Mouse (Mus musculus) lung, postnatal 4 days (tissue): ENCODE results near the gene Dctn1.
A peak's percentile ranks its signal among the peaks of the same experiment; 100 is the strongest.

Experiments
- DNase-seq, 2 experiments: peaks; one replicate each; pipeline ENCODE4 v3.0.0; 2021

Dctn1 gene

DNA sequence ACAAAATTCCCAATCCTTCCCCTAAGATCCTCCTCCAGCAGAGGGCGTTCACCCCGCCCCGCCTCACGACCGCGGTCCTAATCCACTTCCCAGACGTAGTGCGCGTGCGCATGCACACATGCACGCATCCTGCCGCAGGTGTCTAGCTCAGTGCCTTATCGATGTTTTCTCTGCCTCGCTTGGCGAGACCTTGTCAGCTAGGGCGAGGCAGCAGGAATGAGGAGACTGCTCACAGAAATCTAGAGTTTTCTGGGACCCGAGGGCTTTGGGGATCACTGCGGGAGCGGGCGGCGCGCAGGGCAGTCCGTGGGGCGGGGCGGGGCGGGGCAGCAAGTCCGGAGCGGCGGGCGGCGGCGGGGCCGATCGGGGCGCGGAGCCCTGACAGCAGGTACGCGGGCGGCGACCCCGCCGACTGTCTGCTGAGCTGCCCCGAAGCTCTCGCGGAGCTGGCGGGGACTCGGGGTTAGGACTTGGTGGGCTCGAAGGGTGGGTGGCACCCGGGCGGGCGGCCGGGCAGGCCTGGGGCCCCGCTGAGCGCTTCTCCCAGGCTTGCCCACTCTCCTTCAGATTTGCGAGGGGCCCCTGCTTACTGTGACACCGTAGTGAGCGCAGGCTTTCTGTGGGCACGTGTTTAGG, at the start of gene Dctn1:
Dctn1 (plus strand) TSS at position 314 of the 636 bp plus-strand sequence.
- DNase-seq: peak; percentile 95

DNA sequence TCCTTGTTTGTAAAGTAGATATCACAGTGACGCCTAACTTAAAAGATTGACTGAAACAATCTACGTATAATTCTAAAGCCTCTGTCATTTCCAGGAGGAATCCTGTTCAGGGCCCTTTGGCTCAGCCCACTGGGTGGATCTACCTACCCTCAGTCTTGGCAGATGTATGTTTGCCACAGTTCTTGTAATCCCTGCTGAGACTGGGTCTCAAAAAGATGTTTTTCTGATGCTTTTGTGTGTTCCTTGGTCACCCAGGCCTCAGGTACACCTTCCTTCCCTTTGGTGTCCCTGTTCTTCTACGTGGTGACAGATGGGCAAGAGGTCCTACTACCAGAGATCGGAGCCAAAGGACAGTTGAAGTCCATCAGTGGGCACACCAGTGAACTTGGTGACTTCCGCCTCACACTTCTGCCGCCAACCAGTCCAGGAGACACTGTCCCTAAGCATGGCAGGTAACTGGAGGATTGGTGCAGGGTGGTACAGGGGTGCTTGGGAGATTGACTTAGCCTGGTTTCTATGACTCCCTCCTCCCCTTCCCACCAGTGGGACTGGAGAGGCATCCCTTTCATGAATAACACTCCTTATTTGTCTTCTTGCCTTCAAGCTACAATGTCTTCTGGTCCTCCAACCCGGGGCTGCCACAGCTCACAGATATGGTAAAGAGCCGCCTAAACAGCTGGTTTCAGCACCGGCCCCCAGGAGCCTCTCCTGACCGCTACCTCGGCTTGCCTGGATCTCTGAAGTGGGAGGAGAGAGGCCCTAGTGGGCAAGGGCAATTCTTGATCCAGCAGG, 49.2 kb upstream of the Dctn1 start:
- no peak for DNase-seq

DNA sequence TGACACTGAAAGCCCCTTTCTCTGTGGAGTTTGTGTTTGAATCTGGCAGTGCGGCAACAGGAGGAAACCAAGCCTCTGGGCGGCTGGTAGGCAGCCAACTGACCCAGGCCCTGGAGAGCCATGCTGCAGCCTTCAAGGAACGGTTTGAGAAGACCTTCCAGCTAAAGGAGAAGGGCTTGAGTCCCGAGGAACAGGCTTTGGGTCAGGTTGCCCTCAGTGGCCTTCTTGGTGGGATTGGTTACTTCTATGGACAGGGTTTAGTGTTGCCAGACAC, 48.6 kb upstream of the Dctn1 start:
- DNase-seq: no peak

DNA sequence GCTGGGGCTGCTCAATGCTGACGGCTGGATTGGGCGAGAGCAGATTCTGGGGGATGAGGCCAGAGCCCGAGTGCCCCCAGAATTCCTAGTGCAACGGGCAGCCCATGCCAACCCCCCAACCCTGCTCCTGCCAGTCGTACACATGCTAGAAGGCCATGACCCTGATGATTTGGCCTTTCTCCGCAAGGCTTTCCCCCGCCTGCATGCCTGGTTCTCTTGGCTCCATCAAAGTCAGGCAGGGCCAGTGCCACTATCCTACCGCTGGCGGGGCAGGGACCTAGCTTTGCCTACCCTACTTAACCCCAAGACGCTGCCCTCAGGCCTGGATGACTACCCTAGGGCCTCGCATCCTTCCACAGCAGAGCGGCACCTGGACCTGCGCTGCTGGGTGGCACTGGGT, 48.1 kb upstream of the Dctn1 start:
- DNase-seq: no peak

DNA sequence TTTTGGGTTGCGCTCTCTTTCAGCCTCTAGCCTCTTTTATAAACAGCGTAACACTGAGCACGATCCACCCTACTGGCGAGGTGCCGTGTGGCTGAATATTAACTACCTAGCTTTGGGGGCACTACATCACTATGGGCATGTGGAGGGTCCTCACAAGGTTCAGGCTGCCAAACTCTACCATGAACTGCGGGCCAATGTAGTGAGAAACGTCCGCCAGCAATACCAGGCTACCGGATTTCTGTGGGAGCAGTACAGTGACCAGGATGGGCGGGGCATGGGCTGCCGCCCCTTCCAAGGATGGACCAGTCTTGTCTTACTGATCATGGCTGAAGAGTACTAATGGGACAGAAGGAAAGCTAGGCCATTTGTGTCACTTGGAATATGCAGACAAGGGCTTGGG, 47.4 kb upstream of the Dctn1 start:
- DNase-seq: no peak

DNA sequence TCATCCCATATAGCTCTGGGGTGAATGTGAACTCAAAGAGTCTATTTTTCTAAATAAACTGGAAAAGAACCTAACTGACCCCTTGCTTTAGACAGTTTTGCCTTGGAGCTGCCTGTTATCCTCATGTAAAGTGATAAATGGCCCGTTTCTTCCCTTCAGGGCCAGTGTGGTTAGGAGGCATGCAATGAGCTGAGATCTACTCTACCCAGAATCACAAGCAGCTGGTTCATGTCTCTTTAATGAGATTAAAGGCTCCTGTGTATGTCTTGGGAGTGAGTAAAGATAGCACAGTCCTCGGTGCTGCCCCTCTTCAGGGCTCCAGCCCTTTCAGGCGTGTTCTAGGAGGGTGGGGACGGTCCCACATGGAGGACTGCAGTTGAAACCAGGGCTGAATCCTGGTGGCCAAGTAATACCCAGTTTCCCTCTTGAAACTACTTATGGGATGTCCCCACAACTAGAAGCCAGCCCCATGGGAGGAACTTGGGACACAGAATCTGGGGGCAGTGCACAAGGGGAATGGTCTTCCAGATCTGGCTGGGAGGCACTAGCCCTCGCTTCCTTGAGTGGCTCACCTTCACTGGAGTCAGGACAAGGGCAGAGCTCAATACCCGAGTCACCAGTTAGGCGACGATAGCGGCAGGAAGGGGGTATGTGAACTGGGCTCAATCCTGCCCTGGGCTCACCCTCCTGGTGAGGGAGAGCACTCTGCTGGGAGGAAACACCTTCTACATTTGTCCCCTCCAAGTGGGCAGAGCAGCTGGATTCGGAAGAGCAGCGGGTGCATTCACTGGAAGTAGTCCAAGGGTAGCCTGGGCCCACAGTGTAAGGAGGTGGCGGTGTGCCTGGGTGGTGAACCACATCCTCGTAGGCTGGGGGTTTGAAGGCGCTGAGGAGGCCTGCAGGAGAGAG, 46.6 kb upstream of the Dctn1 start:
- DNase-seq: no peak

DNA sequence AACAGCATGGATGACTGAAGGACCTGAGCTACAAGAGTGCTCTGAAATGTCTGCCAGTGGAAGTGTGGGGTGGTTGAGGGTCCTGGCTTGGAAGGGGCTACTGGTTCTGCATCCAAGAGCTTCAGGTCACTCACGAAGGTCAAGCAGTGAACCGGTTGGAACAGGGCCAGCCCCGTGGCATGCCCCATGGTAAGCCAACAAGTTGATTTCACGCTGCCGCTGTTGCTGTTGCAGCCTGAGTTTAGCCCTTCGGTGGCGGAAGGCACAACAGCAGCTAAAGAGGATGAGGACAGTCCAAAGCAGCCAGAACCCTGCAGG, 46.0 kb upstream of the Dctn1 start:
- DNase-seq: peak in 1 of 2 experiments; percentile 34

DNA sequence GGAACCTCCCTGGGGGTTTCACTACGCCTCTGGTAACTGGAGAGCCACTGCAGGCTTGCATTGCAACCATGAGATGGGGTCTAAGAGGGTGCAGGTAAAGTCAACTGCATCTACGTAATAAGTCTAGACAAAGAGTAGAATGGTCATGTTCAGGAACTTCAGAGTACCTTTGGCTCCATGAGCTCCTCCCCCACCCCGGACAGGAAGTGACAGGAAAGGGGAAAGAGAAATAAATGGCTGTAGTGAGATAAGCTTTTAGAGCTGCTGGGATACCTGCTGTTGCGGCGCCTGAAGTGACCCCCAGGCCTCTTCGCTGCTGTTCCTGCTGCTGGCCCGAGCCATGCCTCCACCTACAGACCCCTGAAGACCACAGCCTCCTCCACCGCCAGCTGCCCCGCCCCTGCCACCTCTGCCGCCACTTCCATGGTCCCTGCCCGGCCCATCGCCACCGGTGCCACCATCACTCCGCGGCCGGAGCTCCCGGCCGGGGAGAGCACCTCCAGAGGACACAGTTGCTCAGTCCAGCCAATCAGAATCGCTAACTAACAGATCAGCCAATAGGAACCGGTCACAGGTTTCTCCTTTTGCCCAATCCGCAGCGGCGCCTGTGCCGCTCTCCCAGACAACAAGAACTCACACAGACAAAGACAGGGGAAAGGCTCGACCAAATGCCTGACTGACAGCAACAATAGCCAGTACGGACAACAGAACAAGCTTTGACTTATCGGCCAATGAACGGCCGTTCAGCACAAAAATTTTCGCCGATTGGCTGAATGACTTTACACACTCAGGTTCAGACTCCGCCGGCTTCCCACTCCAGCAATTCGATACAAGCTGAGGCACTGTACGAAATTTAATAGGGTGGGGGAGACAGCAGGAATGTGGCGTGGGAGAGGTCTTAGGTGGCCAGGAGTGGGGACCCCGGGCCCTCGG, 44.5 kb upstream of the Dctn1 start, which contains the start of gene Wbp1:
Wbp1 (minus strand) TSS at position 630 of the 933 bp plus-strand sequence.
- DNase-seq: peak; percentile 95 to 98

DNA sequence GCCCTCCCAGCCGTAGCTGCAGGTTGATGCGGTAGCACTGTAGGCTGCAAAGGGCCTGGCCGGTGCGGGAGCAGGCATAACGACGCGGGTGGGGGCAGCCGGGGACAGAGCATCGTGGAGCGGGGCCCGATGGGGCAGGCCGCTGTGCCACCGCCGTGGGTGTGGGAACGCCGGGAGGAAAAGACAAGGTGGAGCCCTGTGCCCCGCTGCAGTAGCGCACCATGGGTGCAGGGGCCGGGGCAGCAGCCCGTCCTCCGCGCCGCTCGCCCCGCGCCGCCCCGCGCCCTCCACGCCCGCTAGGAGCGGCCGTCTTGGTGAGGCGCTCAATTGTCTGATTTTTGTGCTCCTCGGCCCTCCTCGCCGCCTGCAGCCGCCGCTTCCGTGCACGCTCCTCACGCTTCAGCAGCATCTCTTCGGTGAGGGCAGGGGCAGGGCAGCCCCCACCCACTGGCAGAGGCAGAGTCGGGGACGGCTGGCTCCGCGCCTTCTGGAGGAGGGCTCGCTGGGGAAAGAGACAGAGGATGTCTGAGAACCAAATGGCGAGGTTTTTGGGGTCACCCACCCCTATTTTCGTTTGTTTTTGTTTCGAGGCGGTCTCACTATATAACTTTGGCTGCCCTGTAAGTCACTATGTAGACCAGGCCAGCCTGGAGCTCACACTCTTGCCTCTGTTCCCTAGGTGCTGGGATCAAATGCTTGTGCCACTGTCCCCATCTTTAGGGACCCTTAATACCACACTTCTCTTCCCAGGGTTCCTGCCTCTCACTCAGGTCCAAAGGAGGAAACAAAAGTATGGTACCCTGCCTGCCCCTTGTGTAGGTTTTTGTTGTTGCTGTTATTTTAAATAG, 43.6 kb upstream of the Dctn1 start:
- DNase-seq: no peak

DNA sequence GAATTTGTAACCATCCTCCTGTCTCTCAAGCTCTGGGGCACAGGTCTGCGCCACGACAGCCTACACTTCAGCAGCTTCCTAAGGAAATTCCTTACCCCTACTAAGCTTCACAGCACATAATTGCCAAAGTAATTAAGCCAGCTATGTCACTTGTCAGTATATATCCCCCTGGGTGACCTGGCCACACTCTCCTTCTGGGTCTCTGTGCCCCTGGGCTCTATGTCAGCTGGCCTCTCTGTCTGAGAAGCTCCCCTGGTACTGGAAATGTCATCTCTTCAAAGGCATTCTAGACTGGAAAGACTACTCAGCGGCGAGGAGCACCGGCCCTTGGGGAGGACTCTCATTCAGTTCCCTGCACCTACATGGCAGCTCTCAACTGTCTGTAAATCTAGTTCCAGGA, 42.8 kb upstream of the Dctn1 start:
- DNase-seq: no peak

DNA sequence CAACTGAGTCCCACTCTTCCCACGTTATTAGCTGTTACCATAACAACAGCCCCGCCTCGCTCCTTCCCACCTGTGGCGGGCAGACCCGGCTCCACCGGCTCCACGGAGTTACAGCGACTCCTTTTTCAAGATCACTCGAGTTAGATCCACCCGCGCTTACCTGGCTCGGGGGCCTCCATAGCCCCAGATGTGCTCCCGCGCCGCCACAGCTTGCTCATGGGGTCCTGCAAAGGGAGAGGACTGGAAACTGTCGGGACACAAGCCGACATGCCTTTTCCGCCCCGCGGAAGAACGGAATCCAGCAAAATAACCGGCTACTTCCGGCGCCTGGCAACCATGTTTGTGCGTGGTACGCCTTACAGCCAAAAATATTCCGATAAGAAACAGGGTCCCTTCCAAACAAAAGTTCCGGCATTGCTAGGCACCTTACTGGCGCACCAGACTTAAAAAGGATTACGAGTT, 40.8 kb upstream of the Dctn1 start:
- DNase-seq: peak; percentile 95 to 96

DNA sequence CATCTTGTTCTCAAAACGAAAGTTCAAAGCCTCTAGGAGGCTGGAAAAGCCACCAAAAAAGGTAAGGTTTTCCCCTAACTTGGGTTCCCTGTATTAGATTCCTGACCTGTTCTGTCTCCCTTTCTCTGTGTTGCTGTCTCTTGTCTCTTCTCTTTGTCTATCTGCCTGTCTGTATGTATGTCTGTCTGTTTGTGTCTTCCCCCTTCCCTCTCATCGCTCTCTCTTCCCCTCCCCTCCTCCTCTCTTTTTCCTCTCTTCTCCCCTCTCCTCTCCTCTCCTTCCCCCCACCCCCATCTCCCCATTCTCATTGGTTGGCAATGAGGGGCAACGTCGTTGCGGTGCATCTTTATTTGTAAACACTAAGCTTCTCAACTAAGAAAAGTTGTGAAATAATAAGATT, 40.4 kb upstream of the Dctn1 start, which contains the start of gene Ino80b:
Ino80b (minus strand) TSS at position 101 of the 400 bp plus-strand sequence.
- DNase-seq: no peak

DNA sequence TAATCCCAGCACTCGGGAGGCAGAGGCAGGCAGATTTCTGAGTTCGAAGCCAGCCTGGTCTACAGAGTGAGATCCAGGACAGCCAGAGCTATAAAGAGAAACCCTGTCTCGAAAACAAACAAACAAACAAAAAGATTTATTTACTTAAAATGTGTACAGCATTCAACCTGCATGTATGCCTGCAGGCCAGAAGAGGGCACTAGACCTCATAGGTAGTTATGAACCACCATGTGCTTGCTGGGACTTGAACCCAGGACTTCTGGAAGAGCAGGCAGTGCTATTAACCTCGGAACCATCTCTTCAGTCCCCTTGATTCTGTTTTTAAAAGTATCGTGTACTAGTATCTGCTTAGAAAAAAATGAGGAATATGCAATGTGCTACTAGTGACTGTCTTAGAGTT, 38.3 kb upstream of the Dctn1 start:
- no peak for DNase-seq

DNA sequence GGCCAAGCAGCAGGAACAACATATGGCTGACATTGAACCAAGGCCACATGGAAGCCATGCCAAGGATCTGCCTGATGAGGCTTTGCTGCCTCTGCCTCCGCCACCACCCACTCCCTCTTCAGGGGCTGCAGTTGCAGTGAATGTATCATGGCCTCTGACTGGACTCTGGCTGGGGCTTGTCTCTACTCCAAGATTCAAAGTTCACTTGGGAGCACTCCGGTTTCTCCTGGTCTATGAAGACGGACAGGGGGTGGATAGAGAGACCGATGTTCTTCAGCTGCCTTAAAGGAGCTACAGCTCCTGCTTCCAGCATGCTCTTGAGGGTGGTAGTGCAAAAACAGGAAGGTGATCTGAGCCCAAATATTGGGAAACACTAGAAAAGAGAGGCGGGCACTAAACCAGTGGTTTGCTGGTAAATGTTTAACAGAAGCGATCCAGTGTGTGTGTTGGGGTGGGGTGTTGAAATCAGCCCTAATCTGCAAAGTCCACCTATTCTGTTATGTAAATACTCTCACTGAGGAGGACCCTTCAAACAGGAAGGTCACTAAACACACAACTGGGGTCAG, 34.2 kb upstream of the Dctn1 start:
- DNase-seq: peak; percentile 45 to 56

DNA sequence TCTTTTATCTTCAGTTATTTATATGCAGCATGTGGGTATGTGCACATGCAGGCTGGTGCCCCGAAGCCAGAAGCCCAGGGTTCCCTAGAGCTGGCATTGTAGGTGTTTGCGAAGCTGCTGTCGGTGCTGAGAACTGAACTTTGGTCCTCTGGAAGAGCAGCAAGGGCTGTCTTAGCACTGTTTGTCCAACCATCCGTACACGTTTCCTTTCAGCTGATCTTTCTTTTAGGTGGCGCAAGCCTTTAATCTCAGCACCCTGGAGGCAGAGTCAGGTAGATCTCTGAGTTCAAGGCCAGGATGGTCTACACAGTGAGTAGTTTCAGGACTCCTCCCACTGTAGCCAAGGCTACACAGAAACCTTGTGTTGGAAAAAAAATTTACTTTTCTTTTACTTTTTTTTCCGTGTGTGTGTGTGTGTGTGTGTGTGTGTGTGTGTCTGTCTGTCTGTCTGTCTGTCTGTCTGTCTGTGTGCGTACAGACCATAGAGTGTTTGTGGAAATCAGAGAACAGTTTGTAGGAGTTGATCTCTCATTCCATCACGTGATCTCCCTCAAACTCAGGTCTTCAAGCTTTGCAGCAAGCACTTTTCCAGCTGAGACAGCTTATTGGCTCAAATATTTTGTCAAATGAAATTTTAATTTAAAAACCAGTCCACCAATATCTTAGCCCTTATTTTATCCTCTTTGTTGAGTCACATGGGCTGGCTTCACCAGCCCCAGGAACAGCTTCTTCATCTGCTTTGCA, 33.4 kb upstream of the Dctn1 start:
- no peak for DNase-seq

DNA sequence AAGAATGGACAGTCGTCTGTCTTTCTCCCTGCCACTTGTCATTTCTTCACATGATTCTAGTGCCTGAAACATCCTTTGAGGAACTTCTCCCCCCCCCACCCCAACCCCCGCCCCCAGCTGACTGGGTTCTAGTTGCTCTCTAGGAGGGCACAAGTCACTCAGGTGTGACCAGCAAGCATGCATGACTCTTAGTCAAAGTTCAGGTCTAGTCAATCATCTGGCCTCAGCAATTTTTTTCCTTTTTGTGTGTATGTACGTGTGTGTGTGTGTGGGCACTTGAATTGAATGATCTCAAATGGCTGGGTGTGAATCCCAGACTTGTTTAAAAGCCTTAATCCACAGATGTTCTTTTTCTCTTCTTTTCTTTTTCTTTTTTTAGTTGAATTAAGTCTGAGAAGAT, 31.5 kb upstream of the Dctn1 start:
- DNase-seq: no peak

DNA sequence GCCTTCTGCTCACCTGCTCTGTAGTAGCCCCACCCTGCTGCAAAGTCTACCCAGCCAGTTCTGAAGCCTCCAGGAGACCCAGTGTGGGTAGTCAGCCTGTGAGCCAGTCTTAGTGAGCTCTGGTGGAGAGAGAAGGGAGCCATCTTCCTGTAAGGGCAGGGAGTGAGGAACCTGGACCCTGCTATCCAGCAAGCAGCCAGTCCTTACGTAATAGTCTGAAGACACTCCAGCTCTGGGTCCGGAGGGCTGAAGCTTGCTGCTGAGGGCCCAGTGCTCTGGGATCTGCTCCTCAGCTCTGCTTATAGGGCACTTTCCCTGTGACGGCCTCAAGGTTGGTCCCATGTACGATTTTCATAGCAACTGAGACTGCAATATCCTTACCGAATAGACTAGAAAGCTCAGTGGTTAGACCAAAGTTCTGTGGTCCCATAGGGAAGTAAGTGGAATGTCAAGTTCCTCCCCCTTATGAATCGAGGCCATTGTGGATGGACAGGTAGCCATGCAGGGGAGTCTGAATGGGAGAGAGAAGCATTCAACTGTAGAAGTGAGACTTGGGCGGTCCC, 30.7 kb upstream of the Dctn1 start, which contains the start of gene Rtkn:
Rtkn (plus strand) TSS at position 513 of the 563 bp plus-strand sequence.
- DNase-seq: no peak

DNA sequence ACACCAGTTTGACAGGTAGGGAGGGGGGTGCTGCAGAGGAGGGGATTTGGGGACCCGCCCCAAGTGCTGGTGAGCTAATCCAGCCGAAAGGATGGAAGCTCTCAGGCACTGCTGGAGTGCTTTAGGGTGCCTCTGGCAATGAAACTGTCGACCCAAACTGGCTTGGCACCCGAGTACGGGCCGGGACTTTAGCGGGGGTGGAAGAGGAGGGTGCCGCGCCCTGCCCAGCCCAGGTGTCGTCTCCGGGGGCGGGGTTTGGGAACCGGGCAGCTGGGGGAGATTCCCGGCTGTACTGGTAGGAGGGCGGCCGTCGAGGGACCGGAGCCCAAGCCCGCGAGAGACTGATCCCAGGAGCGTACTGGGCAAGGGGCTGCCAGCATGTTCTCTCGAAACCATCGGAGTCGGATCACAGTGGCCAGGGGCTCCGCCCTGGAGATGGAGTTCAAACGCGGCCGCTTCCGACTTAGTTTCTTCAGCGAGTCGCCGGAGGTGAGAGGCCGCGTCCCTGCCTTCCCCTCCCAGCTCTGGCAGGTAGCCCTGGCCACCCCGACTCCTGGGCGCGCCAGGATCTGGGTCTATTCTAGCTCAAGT, 30.1 kb upstream of the Dctn1 start:
- DNase-seq: peak; percentile 70 to 82

DNA sequence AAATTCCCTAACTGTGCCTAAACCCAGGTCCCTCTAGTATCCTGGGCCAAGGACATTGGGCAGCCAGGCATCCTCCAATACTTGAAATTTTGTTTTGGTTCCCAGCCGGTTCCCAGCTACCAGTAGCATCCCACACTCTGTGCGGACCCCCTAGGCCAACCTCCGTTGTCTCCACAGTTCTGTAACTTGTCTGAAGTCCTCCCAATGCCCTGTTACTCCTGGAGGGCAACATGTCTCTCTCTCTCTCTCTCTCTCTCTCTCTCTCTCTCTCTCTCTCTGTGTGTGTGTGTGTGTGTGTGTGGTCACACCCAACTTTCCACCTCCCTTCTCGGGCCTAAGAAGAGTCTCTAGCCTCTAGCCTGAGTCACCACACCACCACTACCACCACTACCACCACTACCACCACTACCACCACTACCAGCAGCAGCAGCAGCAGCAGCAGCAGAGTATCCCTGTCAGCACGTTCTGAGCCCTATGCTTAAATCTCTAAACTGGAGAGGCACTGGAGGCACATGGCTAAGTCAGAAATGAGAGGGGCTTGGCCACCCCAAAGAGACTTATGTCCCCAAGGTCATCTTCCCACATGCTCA, 29.3 kb upstream of the Dctn1 start:
- DNase-seq: no peak
